Mouse (Mus musculus) Muller cell, postnatal 12 days (primary cell): ENCODE results near the gene Rgs19.

ENCODE experiments used
- DNase-seq: peaks from one replicate; pipeline ENCODE4 v3.0.0-alpha.2; 2015; ENCODE audit errors: inconsistent ontology term

Gene Rgs19

GRCm38 (mm10) chr2:181693339-181694280 lies at the start of gene Rgs19:
Rgs19 (minus strand) TSS chr2:181693977.
- DNase-seq = peak; percentile 91

GRCm38 (mm10) chr2:181730051-181730450 lies 36.3 kb upstream of the Rgs19 start:
- no peak for DNase-seq

- DNase-seq = no peak
These were observed 34.0 kb upstream of the Rgs19 start for GRCm38 (mm10) chr2:181727659-181728262.

GRCm38 (mm10) chr2:181722213-181722612 lies 28.4 kb upstream of the Rgs19 start:
- DNase-seq = peak; percentile 31

- no peak for DNase-seq
These were observed 27.4 kb upstream of the Rgs19 start for GRCm38 (mm10) chr2:181721200-181721599.

- no peak for DNase-seq
These were observed 26.3 kb upstream of the Rgs19 start for GRCm38 (mm10) chr2:181720061-181720460.

- DNase-seq = no peak
These were observed 23.2 kb upstream of the Rgs19 start for GRCm38 (mm10) chr2:181716991-181717390.

GRCm38 (mm10) chr2:181715382-181715781 lies 21.6 kb upstream of the Rgs19 start:
- DNase-seq = no peak

- peak; percentile 2 for DNase-seq
These were observed 21.1 kb upstream of the Rgs19 start, which contains the start of gene Oprl1 for GRCm38 (mm10) chr2:181714903-181715326. Oprl1 (plus strand) TSS chr2:181715016.

- no peak for DNase-seq
These were observed 20.0 kb upstream of the Rgs19 start for GRCm38 (mm10) chr2:181713749-181714148.

GRCm38 (mm10) chr2:181706668-181707067 lies 12.9 kb upstream of the Rgs19 start:
- DNase-seq = peak; percentile 13

- DNase-seq = no peak
These were observed 4.5 kb upstream of the Rgs19 start, which contains the start of gene Lkaaear1 for GRCm38 (mm10) chr2:181698241-181698640. Lkaaear1 (minus strand) TSS chr2:181698442.

- no peak for DNase-seq
These were observed 3.1 kb upstream of the Rgs19 start for GRCm38 (mm10) chr2:181696801-181697420.

- no peak for DNase-seq
These were observed 2.0 kb upstream of the Rgs19 start for GRCm38 (mm10) chr2:181695776-181696175.

GRCm38 (mm10) chr2:181694581-181694980 lies 804 bp upstream of the Rgs19 start:
- DNase-seq = no peak

GRCm38 (mm10) chr2:181692304-181692703 lies 1.5 kb downstream of the Rgs19 start:
- DNase-seq = no peak

- no peak for DNase-seq
These were observed 2.2 kb downstream of the Rgs19 start for GRCm38 (mm10) chr2:181691571-181691970.

GRCm38 (mm10) chr2:181691083-181691482 lies 2.7 kb downstream of the Rgs19 start:
- no peak for DNase-seq

GRCm38 (mm10) chr2:181689466-181690160 lies 4.2 kb downstream of the Rgs19 start:
- no peak for DNase-seq

GRCm38 (mm10) chr2:181687586-181687985 lies 6.2 kb downstream of the Rgs19 start:
- DNase-seq = no peak

GRCm38 (mm10) chr2:181685686-181686085 lies 8.1 kb downstream of the Rgs19 start:
- DNase-seq = no peak

- DNase-seq = no peak
These were observed 9.1 kb downstream of the Rgs19 start for GRCm38 (mm10) chr2:181684713-181685112.
